Mouse (Mus musculus): ENCODE measurements around the gene C2cd2.
"Not testable (repeated sequence)": the region's sequence is repeated elsewhere in the genome, so short reads cannot be mapped to it uniquely, and the experiment has no call there.

The C2cd2 gene

DNA sequence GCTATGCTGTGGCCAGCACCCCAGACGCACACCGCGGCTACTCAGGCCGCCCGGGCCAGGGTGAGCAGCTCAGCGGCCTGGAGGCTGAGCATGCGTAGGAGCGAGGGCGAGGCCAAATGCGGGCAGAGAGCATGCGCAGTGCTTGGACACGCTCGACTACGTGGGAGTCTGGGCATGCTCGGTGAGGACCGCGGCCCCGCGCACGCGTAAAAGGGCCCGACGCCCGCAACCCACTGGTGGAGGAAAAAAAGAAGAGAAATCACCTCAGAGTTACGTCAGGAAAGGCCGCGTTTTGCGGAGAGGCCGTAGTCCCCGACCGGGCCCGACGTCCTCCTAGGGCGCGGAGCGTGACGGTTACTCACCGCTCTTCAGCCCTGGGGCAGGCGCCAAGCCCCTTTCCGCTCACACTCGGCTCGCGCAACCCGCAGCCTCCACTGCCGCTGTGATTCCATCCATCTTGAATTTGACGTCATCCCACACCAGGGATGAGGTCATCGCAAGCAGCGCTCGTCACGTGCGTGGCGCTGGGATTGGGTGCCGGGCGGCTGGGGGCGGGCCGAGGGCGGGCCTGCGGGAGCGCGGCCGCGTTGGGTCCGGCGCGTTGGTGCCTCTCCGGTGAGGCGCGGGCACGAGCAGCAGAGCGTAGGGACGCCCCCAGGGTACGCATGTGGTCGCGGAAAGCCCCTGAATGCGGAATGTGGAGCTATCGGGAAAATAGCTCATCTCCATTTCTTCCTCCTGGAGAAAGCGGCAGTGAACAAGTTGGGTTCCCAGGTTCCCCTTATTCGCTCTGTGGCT lies at the start of gene C2cd2, which contains the start of gene Zbtb21:
Gene C2cd2, minus strand, starts transcription at position 448 of the 798 bp plus-strand sequence.
Gene Zbtb21, minus strand, starts transcription at position 472 of the 798 bp plus-strand sequence.
- DNase-seq: peak; percentile 99

GRCm38 (mm10) chr16:97997383-97997731 lies 35.0 kb upstream of the C2cd2 start:
- DNase-seq: not testable (repeated sequence)

- peak; percentile 76 to 82 for DNase-seq
These were observed 34.4 kb upstream of the C2cd2 start, which contains the start of gene B230307C23Rik for GRCm38 (mm10) chr16:97996616-97997382. TSS of gene B230307C23Rik (plus strand) at chr16:97997315.

GRCm38 (mm10) chr16:97995849-97996615 lies 33.6 kb upstream of the C2cd2 start:
- DNase-seq: peak in 1 of 2 experiments; percentile 1

DNA sequence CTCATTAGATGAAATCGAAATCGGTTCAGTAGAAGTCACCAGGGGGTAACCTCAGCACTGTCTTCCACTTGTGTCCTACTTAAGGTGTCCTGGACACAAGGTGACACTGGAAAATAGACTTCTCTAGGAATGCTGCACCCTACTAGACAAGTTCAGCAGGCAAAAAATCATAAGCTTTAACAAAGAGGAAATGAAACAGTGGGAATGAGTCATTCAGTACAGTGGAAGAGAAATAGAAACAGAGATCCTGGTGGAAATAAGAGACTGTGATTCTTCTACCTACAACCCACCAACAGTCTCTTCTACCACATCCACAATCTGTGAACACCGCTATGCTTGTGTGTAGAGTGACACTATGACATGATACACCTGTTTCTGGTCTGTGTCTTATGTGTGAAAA lies 30.1 kb upstream of the C2cd2 start:
- DNase-seq: not testable (repeated sequence)

DNA sequence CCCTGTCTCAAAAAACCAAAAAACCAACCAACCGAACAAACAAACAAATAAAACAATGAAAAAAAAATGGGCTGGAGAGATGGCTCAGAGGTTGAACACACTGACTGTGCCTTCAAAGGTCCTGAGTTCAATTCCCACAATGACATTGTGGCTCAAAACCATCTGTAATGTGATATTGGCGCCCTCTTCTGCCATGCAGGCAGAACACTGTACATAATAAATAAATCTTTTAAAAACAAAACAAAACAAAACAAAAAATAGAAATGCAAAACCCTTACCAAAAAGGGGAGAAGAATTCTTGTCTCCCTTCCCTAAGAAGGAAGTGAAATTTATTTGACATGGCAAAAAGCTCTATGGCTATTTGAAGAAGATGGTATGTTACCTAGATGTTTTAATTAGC lies 29.1 kb upstream of the C2cd2 start:
- no peak for DNase-seq

GRCm38 (mm10) chr16:97984589-97984988 lies 22.2 kb upstream of the C2cd2 start:
- no peak for DNase-seq

DNA sequence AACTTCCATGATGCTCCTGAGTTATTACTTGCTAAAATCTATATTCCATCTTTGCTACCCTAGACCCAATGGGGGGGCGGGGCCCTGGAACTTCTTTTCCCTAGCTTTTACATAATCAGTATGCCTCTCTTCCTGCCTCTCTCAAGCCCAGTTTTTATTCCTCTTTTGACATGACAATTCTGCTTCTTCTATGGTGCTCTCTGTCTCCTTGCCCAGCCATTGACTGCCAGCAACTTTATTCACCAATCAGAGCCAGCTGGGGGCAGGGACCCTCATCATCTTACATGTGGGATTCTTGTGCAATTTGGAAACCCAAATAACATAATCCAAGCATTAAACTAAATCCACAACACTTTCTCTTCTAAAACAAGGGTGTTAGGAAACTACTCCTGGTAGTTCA lies 19.0 kb upstream of the C2cd2 start:
- no peak for DNase-seq

DNA sequence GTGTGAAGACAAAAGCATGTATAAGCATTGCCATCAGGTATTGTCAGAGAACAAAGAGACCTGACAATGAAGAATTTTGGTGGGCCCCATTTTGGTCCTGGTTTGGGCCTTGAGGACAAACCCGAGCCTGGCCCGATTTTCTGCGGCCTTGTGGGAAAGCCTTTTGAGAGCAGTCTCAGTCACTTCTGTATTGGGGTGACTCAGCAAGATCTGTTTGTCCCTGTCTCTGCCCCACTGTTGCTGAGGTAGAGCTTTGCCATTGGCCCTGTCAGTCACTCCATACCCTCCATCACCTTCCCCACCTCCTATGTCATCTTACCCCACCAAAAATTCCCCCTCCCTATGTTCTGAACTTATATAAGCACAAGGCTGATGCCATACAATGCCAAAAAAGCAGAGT lies 15.3 kb upstream of the C2cd2 start:
- DNase-seq: no peak

DNA sequence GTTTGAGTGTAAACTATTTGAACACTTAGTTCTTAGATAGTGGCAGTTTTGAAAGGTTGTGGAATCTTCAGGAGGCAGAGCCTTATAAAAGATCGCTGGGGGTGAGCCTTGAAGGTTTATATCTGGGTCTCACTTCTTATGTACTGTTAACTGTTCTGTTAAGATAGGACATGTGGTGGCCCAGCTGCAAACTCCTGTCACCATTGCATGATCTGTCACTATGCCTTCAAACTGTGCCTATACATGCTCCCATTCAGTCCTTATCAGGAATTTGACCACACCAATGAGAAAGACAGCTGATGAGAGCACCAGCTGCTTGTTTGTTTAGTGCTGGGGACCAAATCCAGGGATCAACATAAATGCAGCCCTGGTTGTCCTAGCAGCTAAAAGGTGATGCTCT lies 14.9 kb upstream of the C2cd2 start:
- DNase-seq: no peak

DNA sequence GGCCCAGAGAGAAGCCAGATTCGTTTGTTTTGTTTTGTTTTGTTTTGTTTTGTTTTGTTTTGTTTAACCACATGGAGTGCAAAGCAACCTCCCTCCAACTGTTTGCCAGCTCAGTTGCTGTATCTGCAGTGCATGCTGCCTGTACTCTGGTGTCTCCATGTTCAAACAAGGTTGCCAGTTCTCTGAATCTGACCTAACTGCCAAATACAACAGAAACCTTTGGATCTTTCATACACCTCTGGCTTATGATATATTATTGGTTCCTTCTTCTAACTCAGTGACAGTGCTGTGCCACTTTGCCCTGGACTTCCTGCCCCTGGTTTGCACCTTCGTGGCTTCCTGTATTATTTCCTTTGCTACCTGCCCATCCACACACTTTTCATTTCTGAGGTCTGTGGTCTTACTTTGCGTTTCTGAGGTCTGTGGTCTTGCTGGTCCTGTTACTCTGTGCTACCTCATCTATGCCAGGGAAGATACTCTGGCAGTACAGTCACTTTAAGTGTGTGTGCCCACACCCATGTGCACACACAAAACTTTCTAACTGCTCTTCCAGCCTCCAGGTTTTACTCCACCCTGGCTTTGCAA lies 1.6 kb upstream of the C2cd2 start:
- DNase-seq: no peak

DNA sequence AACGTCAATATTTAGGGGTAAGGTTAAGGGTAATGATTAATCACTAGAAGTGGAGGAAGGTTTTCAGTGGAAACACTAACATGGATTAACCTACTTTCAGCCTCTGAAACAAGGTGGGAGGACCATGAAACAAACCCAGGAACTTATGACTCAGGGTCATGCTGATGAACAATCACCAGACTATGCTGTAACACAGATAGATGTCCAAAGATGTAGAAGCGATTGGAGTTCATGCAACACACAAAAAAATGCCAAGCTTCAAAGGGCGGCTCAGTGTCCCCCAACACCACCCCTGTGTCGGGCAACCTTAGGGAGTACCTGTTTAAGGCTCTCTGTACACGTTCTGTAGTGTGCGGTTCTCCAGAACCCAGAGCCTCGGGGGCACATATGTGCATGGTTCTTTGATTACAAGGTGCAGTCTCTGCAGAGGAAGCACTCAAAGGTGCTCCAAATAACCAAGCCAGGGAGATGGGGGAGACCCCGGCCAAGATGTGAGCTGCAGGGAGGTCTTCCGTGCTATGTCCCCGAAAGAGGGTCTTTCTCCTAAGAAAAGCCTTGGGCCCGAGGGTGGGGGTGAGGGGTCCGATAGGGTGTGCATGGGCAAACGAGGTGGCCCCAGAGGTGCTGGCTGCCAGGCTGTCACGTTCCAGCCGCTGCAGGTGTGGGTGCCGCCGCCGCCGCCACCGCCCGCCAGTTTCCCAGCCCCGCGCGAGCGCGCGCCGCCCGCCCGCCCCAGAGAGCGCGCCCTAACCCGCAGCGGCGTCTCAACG lies 832 bp downstream of the C2cd2 start:
- DNase-seq: no peak

DNA sequence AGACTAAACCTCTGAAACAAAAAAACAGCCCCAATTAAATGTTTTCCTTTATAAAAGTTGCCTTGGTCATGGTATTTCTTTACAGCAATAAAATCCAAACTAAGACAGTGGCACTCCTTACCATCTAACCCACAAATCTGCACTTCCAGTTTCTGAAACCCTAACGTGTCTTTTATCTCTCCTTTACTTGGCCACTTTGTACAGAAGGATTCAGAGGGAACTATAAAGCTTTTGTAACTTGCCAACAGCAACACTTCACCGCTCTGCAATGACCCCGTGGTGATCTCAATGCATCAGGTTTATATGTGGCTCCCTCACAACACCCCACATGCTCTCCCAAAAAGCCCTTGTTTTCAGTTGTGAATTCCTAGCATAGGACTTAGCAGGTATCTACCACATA lies 2.0 kb downstream of the C2cd2 start:
- DNase-seq: no peak

- DNase-seq: no peak
These were observed 3.9 kb downstream of the C2cd2 start for GRCm38 (mm10) chr16:97958401-97958973.

DNA sequence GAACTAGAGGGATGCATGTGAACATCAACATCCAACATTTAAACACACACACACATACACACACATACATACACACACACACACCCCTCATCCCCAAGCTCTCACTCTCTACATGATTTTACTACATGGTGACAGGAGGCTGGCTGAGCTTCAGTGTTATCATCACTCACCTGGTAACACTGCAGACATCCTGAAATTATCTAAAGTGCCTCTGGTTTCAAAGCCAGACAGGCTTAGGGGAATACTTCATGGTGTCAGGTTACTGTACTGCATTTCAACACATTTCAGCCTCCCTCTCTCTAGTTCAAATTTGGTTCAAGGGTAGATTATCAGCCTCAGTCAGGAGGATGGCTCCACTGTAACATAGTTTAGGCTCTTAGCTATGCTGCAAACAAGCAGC lies 4.8 kb downstream of the C2cd2 start:
- DNase-seq: no peak

DNA sequence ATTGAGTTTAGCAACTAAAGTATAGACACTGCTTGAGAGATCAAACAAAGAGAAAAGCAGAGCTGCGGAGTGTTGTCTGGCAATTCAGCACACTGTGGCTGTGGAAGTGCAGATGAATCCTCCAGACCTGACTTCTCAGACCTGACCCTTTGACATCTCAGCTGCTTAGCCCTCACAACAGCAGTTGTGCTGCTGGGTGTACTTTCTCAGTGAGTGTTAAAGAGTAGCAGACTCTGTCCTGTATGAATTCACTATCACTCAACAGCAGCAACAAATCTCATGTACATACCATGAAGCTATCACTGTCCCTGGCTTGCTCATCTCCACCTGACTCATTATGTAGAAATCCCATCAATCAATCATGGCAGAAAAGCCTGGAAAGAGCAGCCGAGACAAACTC lies 6.4 kb downstream of the C2cd2 start:
- no peak for DNase-seq

- DNase-seq: no peak
These were observed 9.1 kb downstream of the C2cd2 start for GRCm38 (mm10) chr16:97953300-97953699.

DNA sequence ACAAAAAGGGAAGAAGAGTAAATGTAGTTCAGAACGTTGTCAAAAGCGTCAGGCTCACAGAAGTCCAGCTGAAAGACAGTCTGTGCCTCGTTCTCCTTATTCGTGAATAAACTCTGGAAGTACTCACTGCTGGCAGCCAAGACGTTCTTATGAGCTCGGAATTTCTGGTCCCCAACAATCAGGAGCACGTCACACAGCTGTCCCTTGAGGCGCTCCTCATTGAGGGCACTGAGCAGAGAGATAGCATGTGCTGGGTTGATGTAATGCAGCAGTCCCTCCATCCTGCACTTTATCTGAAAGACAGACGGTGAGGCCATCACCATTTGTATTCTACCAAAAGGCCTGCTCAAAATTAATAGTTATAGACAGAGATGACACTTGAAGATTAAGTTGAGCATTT lies 9.6 kb downstream of the C2cd2 start:
- DNase-seq: no peak

GRCm38 (mm10) chr16:97952371-97952770 lies 10.0 kb downstream of the C2cd2 start:
- DNase-seq: no peak

GRCm38 (mm10) chr16:97950061-97950460 lies 12.3 kb downstream of the C2cd2 start:
- DNase-seq: no peak

- DNase-seq: no peak
These were observed 13.6 kb downstream of the C2cd2 start for GRCm38 (mm10) chr16:97948836-97949235.

DNA sequence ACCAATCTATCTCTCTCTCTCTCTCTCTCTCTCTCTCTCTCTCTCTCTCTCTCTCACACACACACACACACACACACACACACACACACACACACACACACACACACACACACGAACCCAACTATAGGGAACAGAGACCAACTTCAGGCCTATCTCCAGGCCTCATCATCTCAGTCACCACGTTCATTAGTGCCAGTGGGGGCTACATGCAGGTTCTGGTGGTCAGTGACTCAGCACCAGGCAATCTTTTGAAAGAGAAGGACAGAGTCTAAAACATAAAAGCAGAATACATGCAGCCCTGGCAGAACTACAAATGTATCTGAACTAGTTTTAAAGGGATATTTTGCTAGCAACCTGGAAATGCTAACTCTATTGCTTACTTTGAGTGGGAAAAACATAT lies 15.4 kb downstream of the C2cd2 start:
- not testable (repeated sequence) for DNase-seq

Measured in cerebellum, postnatal 14 days (tissue).